Comparison of ENCODE assay signal across 8 mouse cellular contexts in genomic region chr2:164168571-164168946, GRCm38 (mm10). TPM values are rescaled to one million over a fixed set of nuclear protein-coding genes. Genes with fewer than 3 reads are reported as not detected.
DNase-seq lines count a peak whose midpoint lies in the region; ATAC-seq lines count a peak whose summit lies in the region.

No protein-coding gene starts in this region.

- H3K4me3 ChIP-seq in neural tube, embryonic 11.5 days (ENCODE audit: low read depth, low read length): peak overlapping the region; percentile 21
- H3K4me3 ChIP-seq in midbrain, embryonic 12.5 days: peak overlapping the region; percentile 34

- 12% methylated on average over 42 of the region's 42 CpGs for WGBS in neural tube, embryonic 11.5 days
- WGBS in midbrain, embryonic 12.5 days: 13% methylated on average over 42 of the region's 42 CpGs

- H3K9ac ChIP-seq in neural tube, embryonic 11.5 days (ENCODE audit: low read length): no peak overlapping the region
- no peak overlapping the region for H3K9ac ChIP-seq in midbrain, embryonic 12.5 days (replicated peaks)

- H3K36me3 ChIP-seq in neural tube, embryonic 11.5 days (ENCODE audit: control insufficient read depth, insufficient read depth, low read length): no peaks in the 10 kb centered on the region
- H3K36me3 ChIP-seq in midbrain, embryonic 12.5 days: no peaks in the 10 kb centered on the region

- peaks cover 7% of the 10 kb centered on the region for H3K4me1 ChIP-seq in neural tube, embryonic 11.5 days (ENCODE audit: control insufficient read depth, insufficient read depth, low read length)
- H3K4me1 ChIP-seq in midbrain, embryonic 12.5 days: peaks cover 32% of the 10 kb centered on the region

- DNase-seq in adrenal gland, postnatal 14 days: peak; percentile 11
- DNase-seq in adrenal gland, postnatal 10 days: no peak
- peak; percentile 49 for DNase-seq in neural tube, embryonic 11.5 days (ENCODE audit: low spot score)
- no peak for DNase-seq in neural tube, embryonic 10.5 days (ENCODE audit: extremely low spot score, low spot score)
- peak; percentile 69 for DNase-seq in induced T-regulatory cell, adult 2 months (ENCODE audit: low read depth)
- DNase-seq in frontal cortex, postnatal 14 days (ENCODE audit: low spot score in 2 of 2): no peak

- H3K4me2 ChIP-seq in neural tube, embryonic 11.5 days (ENCODE audit: low read depth): peak overlapping the region; percentile 37
- H3K4me2 ChIP-seq in midbrain, embryonic 12.5 days (replicated peaks): peak overlapping the region; percentile 52

- no peak for ATAC-seq in neural tube, embryonic 11.5 days (ENCODE audit: insufficient read depth, low FRiP score, low TSS enrichment)
- 0 out of 2 replicates have a peak, but pooled peaks have one; percentile 9 for ATAC-seq in midbrain, embryonic 12.5 days (ENCODE audit: low FRiP score, low read depth)
- ATAC-seq in erythroblast, adult 5-6 weeks (replicated peaks; ENCODE audit: low FRiP score, poor library complexity, severe bottlenecking): no peak

- H3K9me3 ChIP-seq in neural tube, embryonic 11.5 days (ENCODE audit: control insufficient read depth, low read length): no peaks in the 10 kb centered on the region
- H3K9me3 ChIP-seq in midbrain, embryonic 12.5 days: no peaks in the 10 kb centered on the region; the same call in 1 of the 2 replicates

- no peak overlapping the region for H3K27ac ChIP-seq in neural tube, embryonic 11.5 days (ENCODE audit: low read depth, low read length)
- no peak overlapping the region for H3K27ac ChIP-seq in midbrain, embryonic 12.5 days (replicated peaks)

- H3K27me3 ChIP-seq in neural tube, embryonic 11.5 days (ENCODE audit: control insufficient read depth, insufficient read depth, low read length): peaks cover 62% of the 10 kb centered on the region
- peaks cover 78% of the 10 kb centered on the region for H3K27me3 ChIP-seq in midbrain, embryonic 12.5 days

RNA-seq across cellular contexts. Expression of gene Kcns1, which starts 2.4 kb away (rescaled TPM):
- not detected in 2 replicates for total RNA-seq in adrenal gland, postnatal 14 days (2021)
- total RNA-seq in adrenal gland, postnatal 10 days (2021): under 1 TPM; 0.09 to 0.15 TPM
- 0.21 TPM in 1 of 2 replicates, not detected in the other for polyA plus RNA-seq in neural tube, embryonic 11.5 days (2014; fragmentation: Nextera tagmentation; extraction: Ambion mirVana)
- polyA plus RNA-seq in midbrain, embryonic 12.5 days (2016; fragmentation: Nextera tagmentation; extraction: Ambion mirVana): 0.16 and 0.31 TPM in 2 replicates
- total RNA-seq in erythroblast, adult 5-6 weeks (2015; ENCODE audit: low replicate concordance): not detected in 2 replicates
- not detected in 2 replicates for total RNA-seq in erythroblast, adult 5-6 weeks (2017; ENCODE audit: low replicate concordance)

RNA-seq across cellular contexts. Expression of gene Wfdc5, which starts 14.0 kb away (rescaled TPM):
- total RNA-seq in adrenal gland, postnatal 14 days (2021): not detected in 2 replicates
- total RNA-seq in adrenal gland, postnatal 10 days (2021): not detected
- not detected in 2 replicates for polyA plus RNA-seq in neural tube, embryonic 11.5 days (2014; fragmentation: Nextera tagmentation; extraction: Ambion mirVana)
- polyA plus RNA-seq in midbrain, embryonic 12.5 days (2016; fragmentation: Nextera tagmentation; extraction: Ambion mirVana): not detected in 2 replicates
- total RNA-seq in erythroblast, adult 5-6 weeks (2015; ENCODE audit: low replicate concordance): not detected in 2 replicates
- not detected in 2 replicates for total RNA-seq in erythroblast, adult 5-6 weeks (2017; ENCODE audit: low replicate concordance)

RNA-seq across cellular contexts. Expression of gene Wfdc12, which starts 21.8 kb away (rescaled TPM):
- total RNA-seq in adrenal gland, postnatal 14 days (2021): 1.1 TPM in 1 of 2 replicates, not detected in the other
- not detected for total RNA-seq in adrenal gland, postnatal 10 days (2021)
- polyA plus RNA-seq in neural tube, embryonic 11.5 days (2014; fragmentation: Nextera tagmentation; extraction: Ambion mirVana): not detected in 2 replicates
- polyA plus RNA-seq in midbrain, embryonic 12.5 days (2016; fragmentation: Nextera tagmentation; extraction: Ambion mirVana): not detected in 2 replicates
- not detected in 2 replicates for total RNA-seq in erythroblast, adult 5-6 weeks (2015; ENCODE audit: low replicate concordance)
- total RNA-seq in erythroblast, adult 5-6 weeks (2017; ENCODE audit: low replicate concordance): not detected in 2 replicates

RNA-seq across cellular contexts. Expression of gene Wfdc15a, which starts 31.4 kb away (rescaled TPM):
- not detected in 2 replicates for total RNA-seq in adrenal gland, postnatal 14 days (2021)
- total RNA-seq in adrenal gland, postnatal 10 days (2021): not detected
- polyA plus RNA-seq in neural tube, embryonic 11.5 days (2014; fragmentation: Nextera tagmentation; extraction: Ambion mirVana): not detected in 2 replicates
- polyA plus RNA-seq in midbrain, embryonic 12.5 days (2016; fragmentation: Nextera tagmentation; extraction: Ambion mirVana): not detected in 2 replicates
- total RNA-seq in erythroblast, adult 5-6 weeks (2015; ENCODE audit: low replicate concordance): not detected in 2 replicates
- total RNA-seq in erythroblast, adult 5-6 weeks (2017; ENCODE audit: low replicate concordance): not detected in 2 replicates

RNA-seq across cellular contexts. Expression of gene Wfdc15b, which starts 52.9 kb away (rescaled TPM):
- not detected in 2 replicates for total RNA-seq in adrenal gland, postnatal 14 days (2021)
- total RNA-seq in adrenal gland, postnatal 10 days (2021): not detected
- not detected in 2 replicates for polyA plus RNA-seq in neural tube, embryonic 11.5 days (2014; fragmentation: Nextera tagmentation; extraction: Ambion mirVana)
- polyA plus RNA-seq in midbrain, embryonic 12.5 days (2016; fragmentation: Nextera tagmentation; extraction: Ambion mirVana): not detected in 2 replicates
- total RNA-seq in erythroblast, adult 5-6 weeks (2015; ENCODE audit: low replicate concordance): not detected in 2 replicates
- total RNA-seq in erythroblast, adult 5-6 weeks (2017; ENCODE audit: low replicate concordance): not detected in 2 replicates

Comparison
In these comparisons a context has a peak if more than half of its experiments do, and no peak if none do; other contexts are left out.
1. DNase-seq: peak in adrenal gland, postnatal 14 days (single experiment), neural tube, embryonic 11.5 days (single experiment) and induced T-regulatory cell, adult 2 months (single experiment); none in adrenal gland, postnatal 10 days (single experiment), neural tube, embryonic 10.5 days (single experiment) and frontal cortex, postnatal 14 days (0 of 2).